Mouse (Mus musculus): ENCODE measurements around the gene Smoc1. TPM values are rescaled to one million over a fixed set of nuclear protein-coding genes. Genes with fewer than 3 reads are reported as not detected.
A peak's percentile ranks its signal among the peaks of the same experiment; 100 is the strongest.

The Smoc1 gene
- polyA plus RNA-seq, 1 experiment = 2.9 TPM

GRCm38 (mm10) chr12:81128693-81129092 lies 102.1 kb downstream of the Smoc1 start:
- no peak for DNase-seq

GRCm38 (mm10) chr12:81130692-81131091 lies 104.1 kb downstream of the Smoc1 start:
- DNase-seq = no peak
- TF ChIP-seq POLR2A (IDR thresholded peaks at IDR 0.05; ENCODE audit: low read depth, low read length) (no peak), CTCF (conservative IDR thresholded peaks at IDR 0.05; ENCODE audit: insufficient read depth, insufficient read length, low read depth, low read length) (no peak)
- H3K4me1 ChIP-seq (ENCODE audit: control insufficient read depth, insufficient read depth, low read length) = no peaks in the 10 kb centered on the region
- no peak overlapping the region for H3K27ac ChIP-seq (ENCODE audit: insufficient read depth, low read depth, low read length)
- H3K27me3 ChIP-seq (replicated peaks; ENCODE audit: control insufficient read depth, insufficient read depth, low read length) = no peaks in the 10 kb centered on the region
- no peak overlapping the region for H3K4me3 ChIP-seq (ENCODE audit: insufficient read depth, low read depth, low read length)
- WGBS = 20% methylated on average over 3 of the region's 3 CpGs
- H3K36me3 ChIP-seq (ENCODE audit: control insufficient read depth, insufficient read depth, low read length) = no peaks in the 10 kb centered on the region

More at GRCm38 (mm10) chr12:81128693-81129092, 102.1 kb downstream of the Smoc1 start:
- Histone ChIP-seq H3K36me3 (ENCODE audit: control insufficient read depth, insufficient read depth, low read length) (no peaks in the 10 kb centered on the region), H3K4me3 (ENCODE audit: insufficient read depth, low read depth, low read length) (no peak overlapping the region), H3K27ac (ENCODE audit: insufficient read depth, low read depth, low read length) (no peak overlapping the region), H3K27me3 (replicated peaks; ENCODE audit: control insufficient read depth, insufficient read depth, low read length) (no peaks in the 10 kb centered on the region), H3K4me1 (ENCODE audit: control insufficient read depth, insufficient read depth, low read length) (no peaks in the 10 kb centered on the region)
- WGBS = 85% methylated on average over 5 of the region's 5 CpGs
- TF ChIP-seq POLR2A (IDR thresholded peaks at IDR 0.05; ENCODE audit: low read depth, low read length) (no peak), CTCF (conservative IDR thresholded peaks at IDR 0.05; ENCODE audit: insufficient read depth, insufficient read length, low read depth, low read length) (no peak)

- H3K27me3 ChIP-seq (replicated peaks; ENCODE audit: control insufficient read depth, insufficient read depth, low read length) = no peaks in the 10 kb centered on the region
- no peaks in the 10 kb centered on the region for H3K4me1 ChIP-seq (ENCODE audit: control insufficient read depth, insufficient read depth, low read length)
- H3K4me3 ChIP-seq (ENCODE audit: insufficient read depth, low read depth, low read length) = no peak overlapping the region
- H3K27ac ChIP-seq (ENCODE audit: insufficient read depth, low read depth, low read length) = no peak overlapping the region
- DNase-seq = no peak
- WGBS = 73% methylated on average over 4 of the region's 4 CpGs
- no peaks in the 10 kb centered on the region for H3K36me3 ChIP-seq (ENCODE audit: control insufficient read depth, insufficient read depth, low read length)
- TF ChIP-seq CTCF (conservative IDR thresholded peaks at IDR 0.05; ENCODE audit: insufficient read depth, insufficient read length, low read depth, low read length) (no peak), POLR2A (IDR thresholded peaks at IDR 0.05; ENCODE audit: low read depth, low read length) (no peak)
These were observed 104.5 kb downstream of the Smoc1 start for GRCm38 (mm10) chr12:81131114-81131513.

GRCm38 (mm10) chr12:81133055-81133665 lies 106.6 kb downstream of the Smoc1 start:
- Histone ChIP-seq H3K27ac (ENCODE audit: insufficient read depth, low read depth, low read length) (no peak overlapping the region), H3K4me1 (ENCODE audit: control insufficient read depth, insufficient read depth, low read length) (no peaks in the 10 kb centered on the region), H3K4me3 (ENCODE audit: insufficient read depth, low read depth, low read length) (no peak overlapping the region), H3K36me3 (ENCODE audit: control insufficient read depth, insufficient read depth, low read length) (no peaks in the 10 kb centered on the region), H3K27me3 (replicated peaks; ENCODE audit: control insufficient read depth, insufficient read depth, low read length) (no peaks in the 10 kb centered on the region)
- peak; percentile 3 for DNase-seq
- TF ChIP-seq POLR2A (IDR thresholded peaks at IDR 0.05; ENCODE audit: low read depth, low read length) = no peak
- TF ChIP-seq CTCF (conservative IDR thresholded peaks at IDR 0.05; ENCODE audit: insufficient read depth, insufficient read length, low read depth, low read length) = no peak
- 68% methylated on average over 4 of the region's 4 CpGs for WGBS

GRCm38 (mm10) chr12:81138217-81138616 lies 111.6 kb downstream of the Smoc1 start:
- no peaks in the 10 kb centered on the region for H3K4me1 ChIP-seq (ENCODE audit: control insufficient read depth, insufficient read depth, low read length)
- no peak for TF ChIP-seq POLR2A (IDR thresholded peaks at IDR 0.05; ENCODE audit: low read depth, low read length)
- no peak for TF ChIP-seq CTCF (conservative IDR thresholded peaks at IDR 0.05; ENCODE audit: insufficient read depth, insufficient read length, low read depth, low read length)
- no peaks in the 10 kb centered on the region for H3K27me3 ChIP-seq (replicated peaks; ENCODE audit: control insufficient read depth, insufficient read depth, low read length)
- no peak overlapping the region for H3K27ac ChIP-seq (ENCODE audit: insufficient read depth, low read depth, low read length)
- no peak for DNase-seq
- 88% methylated on average over 6 of the region's 6 CpGs for WGBS
- H3K36me3 ChIP-seq (ENCODE audit: control insufficient read depth, insufficient read depth, low read length) = no peaks in the 10 kb centered on the region
- H3K4me3 ChIP-seq (ENCODE audit: insufficient read depth, low read depth, low read length) = no peak overlapping the region

- no peaks in the 10 kb centered on the region for H3K4me1 ChIP-seq (ENCODE audit: control insufficient read depth, insufficient read depth, low read length)
- 84% methylated on average over 6 of the region's 6 CpGs for WGBS
These were observed 112.9 kb downstream of the Smoc1 start for GRCm38 (mm10) chr12:81139463-81139862.

GRCm38 (mm10) chr12:81140594-81141328 lies 114.2 kb downstream of the Smoc1 start:
- no peaks in the 10 kb centered on the region for H3K4me1 ChIP-seq (ENCODE audit: control insufficient read depth, insufficient read depth, low read length)

More at GRCm38 (mm10) chr12:81139463-81139862, 112.9 kb downstream of the Smoc1 start:
- H3K4me3 ChIP-seq (ENCODE audit: insufficient read depth, low read depth, low read length) = no peak overlapping the region
- DNase-seq = no peak
- H3K36me3 ChIP-seq (ENCODE audit: control insufficient read depth, insufficient read depth, low read length) = no peaks in the 10 kb centered on the region
- no peak overlapping the region for H3K27ac ChIP-seq (ENCODE audit: insufficient read depth, low read depth, low read length)
- no peaks in the 10 kb centered on the region for H3K27me3 ChIP-seq (replicated peaks; ENCODE audit: control insufficient read depth, insufficient read depth, low read length)
- TF ChIP-seq CTCF (conservative IDR thresholded peaks at IDR 0.05; ENCODE audit: insufficient read depth, insufficient read length, low read depth, low read length) (no peak), POLR2A (IDR thresholded peaks at IDR 0.05; ENCODE audit: low read depth, low read length) (no peak)

More at GRCm38 (mm10) chr12:81140594-81141328, 114.2 kb downstream of the Smoc1 start:
- no peaks in the 10 kb centered on the region for H3K36me3 ChIP-seq (ENCODE audit: control insufficient read depth, insufficient read depth, low read length)
- TF ChIP-seq CTCF (conservative IDR thresholded peaks at IDR 0.05; ENCODE audit: insufficient read depth, insufficient read length, low read depth, low read length) = no peak
- TF ChIP-seq POLR2A (IDR thresholded peaks at IDR 0.05; ENCODE audit: low read depth, low read length) = no peak
- no peak overlapping the region for H3K27ac ChIP-seq (ENCODE audit: insufficient read depth, low read depth, low read length)
- no peak for DNase-seq
- WGBS = 49% methylated on average over 9 of the region's 9 CpGs
- no peak overlapping the region for H3K4me3 ChIP-seq (ENCODE audit: insufficient read depth, low read depth, low read length)
- no peaks in the 10 kb centered on the region for H3K27me3 ChIP-seq (replicated peaks; ENCODE audit: control insufficient read depth, insufficient read depth, low read length)
